Mouse (Mus musculus) left cerebral cortex, adult 8-10 months (tissue): Measurements from ENCODE around the gene Atp5b. TPM values are rescaled to one million over a fixed set of nuclear protein-coding genes. Genes with fewer than 3 reads are reported as not detected.
"Not testable (repeated sequence)": the region's sequence is repeated elsewhere in the genome, so short reads cannot be mapped to it uniquely, and the experiment has no call there.

Source experiments
- DNase-seq, 2 experiments: peaks; one replicate each; pipeline ENCODE4 v3.0.0; 2022; ENCODE audit warnings: low spot score in 2 of 2
- total RNA-seq, 4 experiments: library from RNA; stranded (reverse); gene quantifications; 2 replicates each; pipeline ENCODE4 v1.2.4; 2022

Gene Atp5b
- total RNA-seq, 4 experiments from 2014 or later: 1,625 to 1,859 (median 1,782) TPM

DNA sequence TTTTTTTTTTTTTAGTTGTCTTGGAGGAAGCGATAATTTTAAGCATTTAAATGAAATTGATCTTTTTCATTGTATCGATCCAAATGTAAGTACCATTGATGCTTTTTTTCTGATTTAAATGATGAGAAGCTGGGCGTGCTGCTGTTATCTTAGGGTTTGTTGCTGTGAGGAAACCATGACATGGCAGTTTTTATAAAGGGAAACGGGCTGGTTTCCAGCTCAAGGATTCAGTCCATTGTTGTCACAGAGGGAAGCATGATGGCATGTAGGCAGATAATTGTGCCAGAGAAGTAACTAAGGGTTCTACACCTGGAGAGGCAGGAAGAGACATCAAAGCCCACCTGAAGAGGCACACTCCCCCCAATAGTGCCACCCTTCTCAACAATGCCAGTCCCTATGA lies 13.9 kb upstream of the Atp5b start:
- no peak for DNase-seq

DNA sequence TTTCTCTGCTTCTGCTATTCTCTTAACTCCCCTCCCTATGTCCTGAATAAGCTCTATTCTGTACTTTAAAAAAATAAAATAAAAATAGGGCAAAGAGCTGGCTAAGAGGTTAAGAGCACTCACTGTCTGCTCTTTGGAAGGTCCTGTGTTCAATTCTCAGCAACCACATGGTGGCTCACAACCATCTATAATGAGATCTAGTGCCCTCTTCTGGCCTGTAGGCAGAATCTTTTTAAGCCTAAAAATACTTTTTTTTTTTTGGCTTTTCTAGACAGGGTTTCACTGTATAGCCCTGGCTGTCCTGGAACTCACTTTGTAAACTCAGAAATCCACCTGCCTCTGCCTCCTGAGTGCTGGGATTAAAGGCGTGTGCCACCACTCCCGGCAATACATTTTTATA lies 12.6 kb upstream of the Atp5b start:
- DNase-seq: not testable (repeated sequence)

DNA sequence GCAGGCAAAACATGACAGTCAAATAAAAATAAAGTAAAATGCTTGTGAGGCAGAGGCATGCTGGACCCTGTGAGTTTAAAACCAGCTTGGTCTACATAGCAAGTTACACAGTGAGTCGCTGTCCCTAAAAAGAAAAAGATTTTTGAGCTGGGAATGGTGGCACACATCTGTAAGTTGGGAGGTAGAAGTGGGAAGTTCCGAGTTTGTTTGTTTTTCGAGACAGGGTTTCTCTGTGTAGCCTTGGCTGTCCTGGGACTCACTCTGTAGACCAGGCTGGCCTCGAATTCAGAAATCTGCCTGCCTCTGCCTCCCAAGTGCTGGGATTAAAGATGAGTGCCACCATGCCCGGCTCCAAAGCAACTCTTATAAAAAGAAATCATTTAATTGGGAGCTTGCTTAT lies 4.8 kb upstream of the Atp5b start:
- not testable (repeated sequence) for DNase-seq

DNA sequence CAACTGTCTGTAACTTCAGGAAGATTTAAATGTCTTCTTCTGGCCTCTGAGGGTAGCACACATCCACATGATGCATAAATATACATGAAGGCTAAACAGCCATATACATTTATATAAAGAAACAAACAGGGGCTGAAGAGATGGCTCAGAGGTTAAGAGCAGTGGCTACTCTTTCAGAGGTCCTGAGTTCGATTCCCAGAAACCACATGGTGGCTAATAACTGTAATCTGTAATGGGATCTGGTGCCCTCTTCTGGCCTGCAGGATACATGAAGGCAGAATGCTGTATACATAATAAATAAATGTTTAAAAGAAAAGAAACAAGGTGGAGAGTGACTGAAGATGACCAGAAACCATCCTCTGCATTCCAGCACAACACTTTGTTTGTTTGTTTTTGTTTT lies 2.6 kb upstream of the Atp5b start:
- DNase-seq: no peak

DNA sequence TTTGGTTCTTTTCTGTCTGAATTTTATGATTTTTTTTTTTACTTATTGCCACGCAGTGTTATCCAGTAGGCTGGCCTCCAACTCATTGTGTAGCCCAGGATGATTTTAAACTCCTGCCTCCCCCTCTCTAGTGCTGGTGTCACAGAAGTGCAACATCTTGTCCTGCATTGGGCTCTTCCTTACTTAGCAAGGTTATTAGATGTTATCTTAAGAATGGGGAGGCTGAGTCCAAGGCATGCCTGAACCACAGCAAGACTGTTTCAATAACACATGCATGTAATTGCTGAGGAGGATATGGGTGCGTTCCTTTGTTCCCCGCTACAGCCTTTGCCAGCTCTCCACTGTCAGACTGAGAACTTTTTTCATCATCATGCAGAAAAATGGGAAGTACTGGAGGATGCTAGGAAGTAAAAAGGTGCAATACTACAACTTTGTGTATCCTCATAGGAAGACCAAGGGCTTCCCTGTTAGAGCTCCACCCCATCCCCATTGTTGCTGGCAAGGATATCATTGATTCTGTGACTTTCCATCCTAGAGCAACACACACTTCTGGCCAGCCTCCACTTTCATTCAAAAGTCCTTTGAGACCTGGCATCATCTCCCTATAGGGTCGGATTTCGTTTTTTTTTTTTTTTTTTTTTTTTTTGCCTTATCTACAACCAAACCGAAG lies 1.1 kb upstream of the Atp5b start:
- DNase-seq: no peak

DNA sequence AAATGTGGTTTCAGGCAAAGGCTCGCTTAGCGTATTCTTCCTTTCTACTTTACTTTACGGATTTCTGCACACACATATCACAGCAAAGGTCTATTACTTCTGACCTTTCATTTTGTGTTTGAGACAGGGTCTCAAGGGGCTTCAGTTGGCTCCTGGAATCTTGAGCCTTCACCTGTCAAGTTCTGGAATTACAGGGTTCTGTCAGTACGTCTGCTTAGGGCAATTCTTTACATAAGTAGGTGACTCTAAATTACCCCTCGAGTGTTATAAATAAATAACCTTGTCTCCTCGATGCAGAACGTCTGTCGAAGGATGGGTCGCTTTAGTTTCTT lies 630 bp upstream of the Atp5b start:
- no peak for DNase-seq

DNA sequence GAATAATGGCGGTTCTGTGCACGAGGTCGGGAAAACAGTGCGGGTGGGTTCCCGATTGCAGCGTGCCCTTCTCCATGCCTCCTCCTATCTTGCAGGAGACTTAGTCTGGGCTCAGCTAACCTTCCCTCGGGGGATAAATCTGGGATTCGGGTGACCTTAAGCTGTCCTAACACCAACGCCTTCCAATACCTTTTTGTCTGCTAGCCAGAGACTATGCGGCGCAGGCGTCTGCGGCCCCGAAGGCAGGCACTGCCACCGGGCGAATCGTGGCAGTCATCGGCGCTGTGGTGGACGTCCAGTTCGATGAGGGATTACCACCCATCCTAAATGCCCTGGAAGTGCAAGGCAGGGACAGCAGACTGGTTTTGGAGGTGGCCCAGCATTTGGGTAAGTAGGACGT lies 615 bp downstream of the Atp5b start:
- no peak for DNase-seq

DNA sequence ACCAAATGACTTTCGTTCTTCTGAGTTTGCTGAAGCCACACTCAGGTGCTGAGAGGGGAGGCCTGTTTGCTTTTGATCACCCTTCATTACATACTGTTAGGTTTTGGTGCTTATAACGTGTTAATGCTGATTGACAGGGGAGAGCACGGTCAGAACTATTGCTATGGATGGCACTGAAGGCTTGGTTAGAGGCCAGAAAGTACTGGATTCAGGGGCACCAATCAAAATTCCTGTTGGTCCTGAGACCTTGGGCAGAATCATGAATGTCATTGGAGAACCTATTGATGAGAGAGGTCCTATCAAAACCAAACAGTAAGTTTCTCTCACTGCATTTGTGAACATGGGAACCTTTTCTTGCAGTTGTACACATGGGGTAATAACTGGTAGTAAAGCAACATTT lies 1.1 kb downstream of the Atp5b start:
- DNase-seq: no peak

DNA sequence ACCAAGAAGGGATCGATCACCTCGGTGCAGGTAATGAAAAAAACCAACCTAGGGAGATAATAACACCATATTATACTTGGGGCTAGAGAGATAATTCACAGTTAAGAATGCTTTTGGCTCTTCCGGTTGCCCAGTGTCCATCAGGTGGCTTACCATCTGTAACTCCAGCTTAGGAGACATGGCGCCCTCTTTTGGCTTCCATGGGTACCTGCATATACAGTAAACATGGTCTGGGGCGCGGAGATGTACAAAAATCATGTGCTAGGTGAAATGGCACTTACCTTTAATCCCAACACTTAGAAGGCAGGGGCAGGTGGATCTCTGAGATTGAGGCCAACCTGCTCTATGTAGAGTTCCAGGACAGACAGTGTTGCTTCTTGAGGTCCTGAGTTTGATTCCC lies 3.3 kb downstream of the Atp5b start:
- DNase-seq: no peak

DNA sequence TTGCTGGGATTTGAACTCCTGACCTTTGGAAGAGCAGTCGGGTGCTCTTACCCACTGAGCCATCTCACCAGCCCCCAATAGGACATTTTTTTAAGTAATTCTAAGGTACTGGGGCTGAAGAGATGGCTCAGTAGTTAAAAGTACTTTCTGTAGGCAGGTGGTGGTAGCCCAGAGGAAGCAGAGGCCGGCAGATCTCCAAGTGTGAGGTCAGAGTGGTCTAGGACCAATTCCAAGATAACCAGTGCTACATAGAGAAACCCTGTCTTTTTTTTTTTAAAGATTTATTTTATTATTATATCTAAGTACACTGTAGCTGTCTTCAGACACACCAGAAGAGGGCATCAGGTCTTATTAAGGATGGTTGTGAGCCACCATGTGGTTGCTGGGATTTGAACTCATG lies 4.1 kb downstream of the Atp5b start:
- DNase-seq: not testable (repeated sequence)

DNA sequence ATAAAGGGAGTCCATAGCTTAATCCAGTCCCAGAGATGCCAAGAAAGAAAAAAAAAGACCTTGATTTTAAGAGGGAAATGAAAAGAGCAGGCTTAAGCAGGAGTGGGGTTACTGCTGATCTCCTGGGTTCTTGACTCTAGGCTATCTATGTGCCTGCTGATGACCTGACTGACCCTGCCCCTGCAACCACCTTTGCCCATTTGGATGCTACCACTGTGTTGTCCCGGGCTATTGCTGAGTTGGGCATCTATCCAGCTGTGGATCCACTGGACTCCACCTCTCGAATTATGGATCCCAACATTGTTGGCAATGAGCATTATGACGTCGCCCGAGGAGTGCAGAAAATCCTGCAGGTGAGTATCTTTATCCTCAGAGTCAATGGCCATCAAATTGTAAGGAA lies 5.1 kb downstream of the Atp5b start:
- no peak for DNase-seq

DNA sequence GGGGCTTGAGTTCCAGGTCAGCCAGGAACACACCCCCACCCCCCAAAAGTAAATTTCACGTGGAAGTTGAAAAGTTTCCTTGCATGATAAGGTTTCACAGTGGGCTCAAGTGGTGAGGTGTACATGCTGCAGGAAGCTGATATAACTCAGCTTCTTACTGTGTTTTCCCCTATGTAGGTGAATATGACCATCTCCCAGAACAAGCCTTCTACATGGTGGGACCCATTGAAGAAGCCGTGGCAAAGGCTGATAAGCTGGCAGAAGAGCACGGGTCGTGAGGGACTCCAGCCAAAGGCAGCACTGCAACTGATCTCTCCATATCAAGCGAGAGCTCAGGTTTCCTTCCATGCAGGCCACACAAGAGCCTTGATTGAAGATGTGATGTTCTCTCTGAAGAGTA lies 6.8 kb downstream of the Atp5b start:
- no peak for DNase-seq

DNA sequence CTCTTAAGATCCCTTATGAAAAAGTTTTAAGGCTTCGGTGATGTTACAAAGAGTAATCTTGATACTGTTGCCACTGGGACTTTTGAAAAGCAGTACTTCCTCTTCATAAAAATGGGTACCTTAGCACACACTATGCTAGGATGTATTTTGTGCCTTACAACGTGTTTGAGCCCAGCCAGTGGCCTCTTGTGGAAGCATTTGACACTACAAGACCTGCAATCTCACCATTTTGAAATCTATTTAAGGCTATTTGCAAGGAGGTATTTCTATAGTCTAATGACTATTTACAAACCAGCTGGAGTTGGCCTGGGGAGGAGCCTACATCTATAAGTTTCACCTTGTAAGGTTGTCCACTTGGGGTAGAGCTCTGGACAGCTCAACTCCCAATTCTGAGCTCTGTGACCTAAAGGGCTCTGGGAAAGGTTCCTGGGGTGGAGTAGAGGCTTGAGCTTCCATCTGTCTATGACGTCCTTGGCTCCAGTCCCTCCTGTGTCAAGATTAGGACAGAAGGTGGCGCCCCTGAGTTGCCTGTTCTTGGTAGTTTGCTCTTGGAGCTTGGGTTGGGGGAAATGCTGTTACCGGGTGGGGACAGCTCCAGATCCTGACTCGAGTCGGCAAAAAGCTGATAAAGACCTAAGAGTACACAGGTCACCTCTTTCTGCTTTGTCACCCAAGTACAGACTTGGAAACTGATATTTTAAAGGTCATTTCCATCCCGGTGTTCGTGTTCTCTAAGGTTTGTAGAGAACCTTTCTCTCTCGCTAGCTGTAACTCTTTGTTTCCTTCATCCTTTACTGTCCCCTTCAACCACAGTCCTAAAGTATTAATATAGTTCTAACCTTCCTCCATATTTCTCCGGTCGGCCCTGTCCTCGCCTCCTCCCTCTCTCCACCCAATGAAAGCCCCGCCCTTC lies 7.8 kb downstream of the Atp5b start:
- peak; percentile 66 to 69 for DNase-seq

DNA sequence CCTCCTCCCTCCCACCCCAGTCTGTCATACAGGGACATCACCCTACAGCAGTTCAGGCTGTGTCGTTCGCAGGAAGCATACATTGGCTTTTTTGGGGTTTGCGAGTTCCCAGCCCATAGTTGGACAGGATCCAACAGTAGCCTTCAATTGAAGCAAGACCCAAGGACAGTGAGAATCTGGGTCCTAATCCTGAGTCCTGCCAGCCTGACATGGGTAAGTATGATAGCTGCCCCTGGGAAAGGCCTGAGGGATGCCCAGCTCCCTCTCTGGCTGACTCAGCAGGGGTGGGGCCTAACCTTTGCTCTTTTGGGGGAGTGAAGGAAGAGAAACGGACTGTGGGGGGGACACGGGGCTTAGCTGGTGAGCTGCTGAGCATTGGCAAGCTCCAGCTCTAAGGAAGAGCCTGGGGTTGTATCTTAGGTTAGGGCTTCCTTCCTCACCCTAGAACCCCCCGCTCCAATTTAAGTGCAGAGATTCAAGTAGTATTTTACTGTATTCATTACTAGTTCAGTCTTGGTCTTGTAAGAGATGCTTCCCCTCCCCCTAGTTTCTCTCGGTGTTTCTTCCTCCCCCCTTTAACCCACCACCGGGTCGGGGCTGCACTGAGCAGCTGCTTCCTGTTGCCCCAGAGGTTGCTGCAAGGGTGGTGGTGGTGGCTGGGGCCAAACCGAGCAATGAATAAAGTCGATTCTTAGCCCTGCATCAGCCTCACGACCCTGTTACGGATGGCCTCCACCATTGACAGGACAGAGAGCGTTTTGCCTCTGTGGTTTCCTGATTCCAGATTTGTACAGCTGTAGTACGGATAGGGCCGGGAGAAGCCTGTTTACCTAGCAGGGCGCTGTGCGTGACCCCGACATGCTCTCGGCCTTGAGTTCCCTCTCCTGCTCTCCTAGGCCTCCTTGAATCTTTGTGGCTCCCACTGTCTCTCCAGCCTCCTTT lies 8.8 kb downstream of the Atp5b start, which contains the start of gene Baz2a:
TSS of gene Baz2a (plus strand) at position 14 of the 942 bp plus-strand sequence.
- DNase-seq: no peak

DNA sequence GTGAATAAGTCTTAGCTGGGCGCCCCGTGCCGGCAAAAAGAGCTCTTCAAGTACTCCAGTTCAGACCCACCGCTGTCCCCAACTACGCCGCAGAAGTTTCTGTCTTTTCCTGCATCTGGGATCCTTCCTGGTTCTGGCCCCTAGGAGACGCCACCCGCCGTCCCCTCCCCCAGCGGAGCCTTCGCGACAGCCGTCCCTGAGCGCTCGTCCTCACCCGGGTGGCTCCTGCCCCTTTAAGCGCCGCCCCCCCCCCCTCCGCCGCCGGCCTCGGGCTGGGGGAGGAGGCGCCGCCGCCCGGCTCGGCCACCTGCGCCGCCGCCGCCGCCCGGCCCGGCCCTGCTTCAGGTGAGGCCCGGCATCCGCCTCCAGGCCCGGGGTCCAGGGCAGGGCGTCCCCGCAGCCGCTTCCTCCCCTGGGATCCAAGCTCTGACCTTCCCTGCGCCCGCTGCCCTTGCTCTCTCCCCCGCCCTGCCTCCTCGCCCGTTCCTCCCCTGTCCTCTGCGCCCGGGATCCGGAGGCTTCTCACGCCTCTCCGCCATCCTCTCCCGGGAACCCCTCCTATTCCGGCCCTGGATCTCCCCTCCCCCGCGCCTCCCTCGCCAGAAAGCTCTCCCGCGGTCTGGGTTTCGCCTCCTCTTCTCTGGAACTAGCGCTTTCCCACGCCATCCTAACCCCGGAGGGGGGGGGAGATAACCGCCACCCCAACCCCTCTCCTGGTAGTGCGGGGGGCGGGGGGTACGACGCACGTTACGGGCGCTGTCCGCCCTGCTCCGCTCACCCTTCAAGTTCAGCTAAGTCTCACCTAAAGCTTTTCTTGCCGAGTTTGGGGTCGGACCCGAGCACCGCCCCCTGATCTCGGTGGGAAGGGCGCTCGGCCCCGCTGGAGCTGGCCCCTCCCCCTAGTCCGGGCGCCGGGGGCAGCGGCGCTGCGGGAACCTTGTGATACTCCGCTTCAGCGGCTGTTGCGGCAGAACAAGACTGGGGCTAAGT lies 9.7 kb downstream of the Atp5b start:
- DNase-seq: peak; percentile 54 to 65

DNA sequence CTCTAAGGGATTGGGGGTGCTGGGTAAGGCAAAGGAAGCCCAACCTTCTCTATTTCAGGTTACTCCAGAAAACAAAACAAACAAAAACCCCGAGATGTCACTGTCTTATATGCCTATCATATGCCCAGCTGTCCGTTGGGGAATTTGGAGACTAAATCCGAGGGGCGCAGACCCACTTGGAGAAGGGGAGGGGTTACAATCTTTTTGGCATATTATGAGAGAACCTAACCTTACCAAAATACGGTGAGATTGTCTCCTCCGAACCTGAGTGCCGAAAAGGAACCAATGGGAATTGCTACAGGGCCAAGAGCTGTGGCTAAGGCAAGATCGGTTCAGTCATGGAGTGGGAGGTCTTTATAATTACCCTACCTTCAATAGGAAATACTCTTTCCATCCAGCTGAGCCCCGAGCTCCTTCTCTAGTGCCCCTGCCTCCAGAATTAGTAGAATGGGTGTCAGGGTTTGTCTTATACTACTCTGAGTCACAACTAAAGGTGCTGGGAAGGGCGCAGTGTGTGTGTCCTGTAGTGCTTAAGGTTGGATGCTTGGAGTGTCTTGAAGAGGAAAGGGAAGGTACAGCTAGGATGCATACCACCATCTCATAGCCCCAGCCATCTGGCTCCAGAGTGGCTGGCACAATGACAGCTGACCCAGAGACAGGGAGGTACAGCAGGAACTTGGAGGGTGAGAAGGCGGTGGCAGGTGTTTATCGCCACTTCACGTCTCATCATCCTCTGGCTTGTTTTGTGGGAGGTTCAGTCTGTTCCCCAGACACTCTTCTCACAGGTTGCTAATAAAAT lies 10.6 kb downstream of the Atp5b start:
- DNase-seq: no peak

DNA sequence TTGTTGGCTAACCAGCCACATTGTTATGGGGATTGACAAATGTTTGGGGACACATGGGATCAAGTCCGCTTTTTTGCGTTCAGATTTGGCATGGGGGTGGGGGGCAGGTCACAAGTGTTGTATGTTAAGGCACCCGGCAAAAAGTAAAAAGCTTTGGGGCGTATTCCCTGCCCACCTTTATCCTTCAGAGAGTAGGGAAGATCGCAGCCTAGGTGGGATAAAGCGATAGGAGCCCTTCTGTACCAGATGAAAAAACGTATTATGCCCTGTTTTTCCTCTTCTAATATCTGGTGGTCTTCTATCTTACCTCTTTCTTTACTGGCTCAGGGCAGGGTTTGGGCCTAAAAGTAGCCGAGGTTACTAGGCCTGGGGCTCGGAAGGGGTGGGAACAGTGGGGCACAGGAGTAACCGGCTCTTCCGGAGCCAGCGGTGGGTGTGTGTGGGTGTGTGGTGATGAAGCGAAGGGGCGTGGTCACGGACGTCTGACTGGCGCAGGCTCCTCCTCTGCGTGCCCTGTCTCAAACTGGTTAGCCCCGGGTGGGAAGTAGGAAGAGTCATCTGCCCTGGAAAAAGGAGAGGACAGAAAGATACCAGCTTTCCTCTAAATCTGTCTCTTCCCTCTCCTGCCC lies 11.4 kb downstream of the Atp5b start:
- DNase-seq: no peak

DNA sequence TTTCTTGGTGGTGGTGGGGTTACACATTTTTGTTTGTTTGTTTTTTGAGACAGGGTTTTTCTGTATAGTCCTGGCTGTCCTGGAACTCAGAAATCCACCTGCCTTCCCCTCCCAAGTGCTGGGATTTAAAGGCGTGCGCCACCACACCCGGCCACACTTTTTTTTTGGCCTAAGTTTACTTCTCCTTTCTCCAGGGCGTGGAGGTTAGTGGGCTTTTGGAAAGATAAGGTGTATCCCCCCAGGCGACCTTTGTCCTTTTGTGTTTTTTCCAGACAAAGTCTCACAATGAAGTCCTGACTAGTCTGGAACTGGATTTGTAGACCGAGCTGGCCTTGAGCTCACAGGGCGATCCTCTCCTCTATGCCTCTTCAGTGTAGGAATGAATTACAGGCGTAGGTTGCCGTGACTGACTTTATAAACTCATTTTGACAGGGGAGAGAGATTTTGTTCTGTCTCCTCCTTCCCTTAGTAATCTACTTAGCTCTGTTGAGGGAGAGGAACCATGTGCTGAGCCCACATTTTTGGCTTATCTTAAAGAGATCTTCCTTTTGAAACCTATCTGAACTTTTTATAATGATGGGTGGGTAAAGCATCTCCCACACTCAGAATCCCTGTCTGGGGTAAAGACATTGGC lies 12.0 kb downstream of the Atp5b start:
- no peak for DNase-seq

DNA sequence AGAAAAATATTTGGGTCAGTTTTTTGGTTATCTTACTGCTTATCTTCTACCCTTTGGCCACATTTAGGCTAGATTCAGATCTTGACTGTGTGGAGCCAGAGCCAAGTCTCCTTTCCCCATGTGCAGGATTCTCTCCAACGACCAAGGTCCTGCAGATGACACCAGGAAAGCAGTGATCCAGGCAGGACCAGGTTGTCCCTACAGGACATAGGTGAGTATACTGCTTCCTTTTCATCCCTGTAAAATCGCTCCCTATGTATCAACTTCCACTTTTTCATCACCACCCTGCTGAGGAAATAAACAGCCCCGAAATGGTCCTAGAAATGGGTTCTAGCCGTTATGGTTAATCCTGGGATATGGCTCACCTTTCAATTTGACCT lies 13.2 kb downstream of the Atp5b start:
- DNase-seq: no peak
